Mouse (Mus musculus) B cell, adult 2 months (primary cell): ENCODE data around the gene Abhd12.
"Not testable (repeated sequence)": the region's sequence is repeated elsewhere in the genome, so short reads cannot be mapped to it uniquely, and the experiment has no call there.

Experiments used
- DNase-seq, 2 experiments: peaks; one replicate each; pipeline ENCODE4 v3.0.0; 2022

Gene Abhd12

DNA sequence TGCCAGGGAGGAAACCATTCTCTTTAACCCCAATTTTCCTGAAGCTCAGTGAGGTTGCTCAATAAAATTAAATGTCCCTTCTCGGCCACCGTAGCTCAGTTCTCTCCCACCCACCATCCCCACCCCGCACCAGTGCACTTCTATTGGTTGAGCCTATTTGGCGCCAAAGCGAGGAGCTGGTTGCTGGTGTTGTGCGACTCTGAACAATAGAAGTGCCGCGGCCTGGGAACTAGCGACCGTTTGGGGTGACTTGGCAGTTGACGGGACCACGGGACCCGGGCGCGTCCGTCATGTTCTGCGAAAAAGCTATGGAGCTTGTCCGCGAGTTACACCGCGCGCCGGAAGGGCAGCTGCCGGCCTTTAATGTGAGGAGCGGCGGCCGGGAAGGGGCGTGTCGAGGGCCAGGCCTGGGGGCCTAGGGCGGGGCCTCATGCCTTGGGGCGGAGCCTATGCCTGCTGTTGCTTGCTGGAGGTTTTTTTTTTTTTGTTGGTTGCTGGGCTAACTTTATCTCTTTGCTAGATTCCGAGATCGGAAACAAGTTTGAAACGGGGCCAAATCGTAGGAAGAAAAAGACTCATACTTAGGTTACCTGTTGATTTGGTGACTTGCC lies 5.0 kb upstream of the Abhd12 start:
- peak; percentile 97 for DNase-seq

DNA sequence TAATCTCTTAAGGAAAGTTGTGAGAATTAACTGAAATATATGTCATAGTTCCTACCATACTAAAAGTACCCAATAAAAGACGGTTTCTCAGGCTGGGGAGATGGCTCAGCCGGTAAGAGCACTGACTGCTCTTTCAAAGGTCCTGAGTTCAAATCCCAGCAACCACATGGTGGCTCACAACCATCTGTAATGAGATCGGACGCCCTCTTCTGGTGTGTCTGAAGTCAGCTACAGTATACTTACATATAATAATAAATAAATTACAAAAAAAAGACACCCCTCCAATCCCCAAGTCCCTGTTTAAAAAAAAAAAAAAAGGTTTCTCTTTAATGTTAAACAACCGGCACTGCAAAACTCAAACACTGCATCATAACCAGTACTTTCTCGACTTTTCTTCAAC lies 4.3 kb upstream of the Abhd12 start:
- DNase-seq, result not testable (repeated sequence)

DNA sequence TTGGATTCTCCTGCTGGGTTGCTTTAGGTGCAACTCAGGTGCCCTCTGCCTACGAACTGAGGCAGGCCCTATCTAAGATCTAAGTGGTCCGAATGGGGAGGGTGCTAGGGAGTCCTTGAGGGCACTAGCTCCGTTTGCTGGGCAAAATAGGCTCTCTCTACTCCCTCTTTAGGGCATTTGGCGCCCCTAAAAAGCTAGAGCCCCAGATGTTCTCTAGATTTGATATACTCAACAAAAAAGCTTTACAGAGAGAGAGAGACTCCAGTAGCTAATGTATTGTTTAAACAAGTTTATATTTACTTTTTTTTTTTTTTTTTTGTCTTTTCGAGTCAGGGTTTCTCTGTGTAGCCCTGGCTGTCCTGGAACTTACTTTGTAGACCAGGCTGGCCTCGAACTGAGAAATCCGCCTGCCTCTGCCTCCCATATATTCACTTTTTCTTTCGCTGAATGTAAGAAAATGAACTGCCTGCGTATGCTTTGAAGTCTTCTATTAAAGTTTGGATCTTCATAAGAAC lies 452 bp upstream of the Abhd12 start, which contains the start of gene Gins1:
TSS of gene Gins1 (plus strand) at position 465 of the 515 bp plus-strand sequence.
- DNase-seq, result no peak

- DNase-seq, result no peak
Observed at GRCm38 (mm10) chr2:150902347-150902746, 2.2 kb downstream of the Abhd12 start.

DNA sequence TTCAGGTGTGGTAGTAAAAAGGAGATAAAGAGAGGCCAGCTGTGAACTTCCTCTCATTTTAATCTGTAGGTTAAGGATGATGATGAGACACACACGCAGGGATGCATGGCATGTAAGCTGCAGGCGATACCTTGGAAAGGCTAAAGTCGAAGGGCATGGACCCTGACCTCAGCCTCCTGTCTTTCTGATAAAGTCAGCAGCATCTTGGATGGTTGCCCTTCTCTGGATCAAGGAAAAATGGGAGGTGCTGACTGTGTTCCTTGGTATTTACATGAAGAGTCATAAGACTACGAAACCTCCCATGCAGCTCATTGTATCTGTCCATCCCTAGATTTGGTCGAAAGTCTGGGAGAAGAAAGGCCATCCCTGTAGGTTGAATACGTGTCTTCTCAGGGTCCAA lies 4.2 kb downstream of the Abhd12 start:
- DNase-seq, result no peak

- DNase-seq, result peak in 1 of 2 experiments; percentile 26
Observed at GRCm38 (mm10) chr2:150895691-150896252, 8.8 kb downstream of the Abhd12 start.

DNA sequence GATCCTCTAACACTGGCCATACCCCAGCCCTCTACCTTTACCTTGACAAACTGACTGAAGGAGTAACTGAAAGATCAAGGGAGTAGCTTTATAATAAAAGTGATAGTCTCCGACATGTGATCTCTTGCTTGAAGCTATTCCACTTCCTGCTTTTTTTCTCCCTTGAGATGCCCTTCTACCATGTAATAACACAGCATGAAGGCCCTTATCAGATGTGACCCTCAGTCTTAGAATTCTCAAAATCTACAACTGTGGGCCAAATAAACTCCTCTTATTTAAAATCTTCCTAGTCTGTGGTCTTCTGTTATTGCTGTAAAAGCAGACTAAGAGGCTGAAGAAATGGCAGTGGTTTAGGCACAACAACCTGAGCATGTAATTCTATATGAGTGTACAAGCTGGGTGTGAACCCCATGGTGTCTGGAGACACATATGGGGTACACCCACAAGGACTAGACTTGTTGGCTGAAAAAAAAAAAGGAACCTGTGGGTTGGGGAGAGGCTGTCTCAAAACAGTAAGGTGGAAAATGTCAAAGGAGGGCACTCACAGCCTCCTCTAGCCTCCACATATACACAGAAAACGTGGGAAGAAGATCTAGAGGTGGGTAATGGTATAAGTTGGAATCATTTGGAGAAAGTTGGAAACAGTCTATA lies 9.8 kb downstream of the Abhd12 start:
- no peak for DNase-seq

DNA sequence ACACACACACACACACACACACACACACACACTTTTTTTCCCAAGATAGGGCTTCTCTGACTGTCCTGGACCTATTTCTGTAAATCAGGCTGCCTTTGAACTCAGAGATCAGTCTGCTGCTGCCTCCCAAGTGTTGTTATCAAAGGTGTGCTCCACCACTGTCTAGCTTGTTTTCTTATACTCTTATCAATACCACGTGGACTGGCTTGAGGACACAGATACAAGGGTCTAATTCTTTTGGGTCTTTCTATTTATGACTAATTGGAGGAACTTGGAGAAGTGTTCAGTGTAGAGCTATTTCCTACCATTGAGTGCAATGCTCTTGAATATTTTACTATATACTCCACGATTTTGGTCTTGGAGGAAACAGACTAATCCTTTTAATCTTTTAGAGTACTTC lies 17.2 kb downstream of the Abhd12 start:
- DNase-seq, result no peak

GRCm38 (mm10) chr2:150886315-150886714 lies 18.2 kb downstream of the Abhd12 start:
- DNase-seq, result no peak

- DNase-seq, result no peak
Observed at GRCm38 (mm10) chr2:150885814-150886213, 18.7 kb downstream of the Abhd12 start.

- no peak for DNase-seq
Observed at GRCm38 (mm10) chr2:150884779-150885110, 19.8 kb downstream of the Abhd12 start.

DNA sequence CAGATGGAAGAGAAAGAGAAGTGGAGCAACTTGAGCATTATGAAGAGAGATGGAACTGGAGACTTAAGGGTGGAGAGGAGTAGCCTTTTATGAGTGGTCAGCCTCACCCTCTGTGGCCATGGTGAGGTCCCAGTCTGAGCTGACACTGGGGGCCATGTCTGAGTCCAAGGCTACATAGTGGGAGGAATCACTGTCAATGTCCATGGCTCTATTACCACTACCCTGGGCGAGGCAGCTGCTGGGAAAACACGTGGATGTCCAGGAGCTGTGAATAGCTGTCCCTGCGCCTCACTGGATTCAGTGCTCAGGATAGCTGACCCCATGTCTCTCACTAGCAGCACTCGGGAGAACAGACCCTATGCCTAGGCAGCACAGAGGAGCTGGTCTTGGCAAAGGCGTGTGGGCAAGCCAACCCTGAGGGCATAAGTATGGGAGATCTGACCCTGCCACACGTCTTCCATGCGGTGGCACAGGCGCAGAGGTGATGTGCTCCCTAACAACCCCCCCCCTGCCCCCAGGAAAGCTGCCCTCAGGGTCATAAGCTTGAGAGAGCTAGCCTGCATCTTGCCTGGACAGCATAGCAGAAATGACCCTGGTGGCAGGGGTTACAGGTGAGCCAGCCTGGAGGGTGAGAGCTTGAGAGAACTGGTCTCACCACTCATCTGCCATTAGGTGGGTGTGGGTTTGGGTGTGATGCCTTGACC lies 20.3 kb downstream of the Abhd12 start:
- no peak for DNase-seq

GRCm38 (mm10) chr2:150877561-150877960 lies 27.0 kb downstream of the Abhd12 start:
- no peak for DNase-seq

- DNase-seq, result no peak
Observed at GRCm38 (mm10) chr2:150875226-150875625, 29.3 kb downstream of the Abhd12 start.

DNA sequence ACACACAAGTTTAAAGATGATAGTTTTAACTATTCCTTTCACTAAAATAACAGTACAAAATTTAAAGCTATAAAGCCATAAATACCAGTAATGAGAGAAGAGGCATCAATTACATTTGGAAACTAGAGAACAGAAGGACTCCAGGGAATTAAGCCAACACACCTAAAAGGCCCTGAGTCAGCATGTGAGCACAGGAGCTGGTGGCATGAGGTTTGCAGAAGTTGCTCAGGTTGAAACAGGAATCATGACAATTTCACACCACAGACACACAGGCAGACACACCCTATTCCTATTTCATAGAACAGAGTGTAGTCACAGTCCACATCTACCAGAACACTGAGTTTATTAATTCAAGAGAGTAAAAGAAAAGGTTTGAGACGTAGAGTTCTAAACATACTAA lies 30.0 kb downstream of the Abhd12 start:
- DNase-seq, result no peak

DNA sequence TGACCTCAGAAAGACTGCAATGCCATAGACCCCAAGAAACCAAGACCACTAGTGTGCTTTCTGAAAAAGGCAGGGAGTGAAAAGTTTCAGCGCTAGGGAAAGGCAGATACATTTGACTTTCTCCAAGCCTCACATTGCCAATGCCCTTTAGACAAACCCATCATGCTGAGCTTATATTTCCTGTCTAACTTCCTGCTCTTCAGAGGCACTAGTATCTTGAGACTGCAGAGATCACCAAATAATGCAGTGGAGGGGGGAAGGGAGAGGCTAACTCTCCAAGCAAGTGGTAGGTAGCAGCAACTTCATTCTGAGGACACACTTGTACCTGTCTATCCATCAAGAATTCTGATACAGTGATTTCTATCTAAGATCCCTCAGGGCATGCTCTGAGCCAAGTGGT lies 35.1 kb downstream of the Abhd12 start:
- DNase-seq, result peak; percentile 22 to 36

- no peak for DNase-seq
Observed at GRCm38 (mm10) chr2:150867021-150867420, 37.5 kb downstream of the Abhd12 start.

DNA sequence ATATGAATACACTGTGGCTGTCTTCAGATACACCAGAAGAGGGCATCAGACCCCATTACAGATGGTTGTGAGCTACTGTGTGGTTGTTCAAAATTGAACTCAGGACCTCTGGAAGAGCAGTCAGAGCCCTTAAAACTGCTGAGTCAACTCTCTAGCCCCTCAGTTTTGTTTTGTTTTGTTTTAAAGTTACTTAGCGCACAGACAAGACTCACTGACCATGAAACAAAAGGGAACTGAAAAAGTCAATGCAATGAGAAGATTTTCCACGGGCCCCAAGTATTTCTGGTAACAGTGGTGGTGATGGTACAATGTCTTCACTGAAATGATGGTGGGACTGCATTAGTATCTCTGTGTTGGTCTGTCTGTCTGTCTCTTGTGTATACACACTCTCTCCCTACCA lies 43.4 kb downstream of the Abhd12 start:
- peak; percentile 25 to 35 for DNase-seq

GRCm38 (mm10) chr2:150859709-150860470 lies 44.7 kb downstream of the Abhd12 start:
- no peak for DNase-seq

- DNase-seq, result no peak
Observed at GRCm38 (mm10) chr2:150858724-150859487, 45.6 kb downstream of the Abhd12 start.

DNA sequence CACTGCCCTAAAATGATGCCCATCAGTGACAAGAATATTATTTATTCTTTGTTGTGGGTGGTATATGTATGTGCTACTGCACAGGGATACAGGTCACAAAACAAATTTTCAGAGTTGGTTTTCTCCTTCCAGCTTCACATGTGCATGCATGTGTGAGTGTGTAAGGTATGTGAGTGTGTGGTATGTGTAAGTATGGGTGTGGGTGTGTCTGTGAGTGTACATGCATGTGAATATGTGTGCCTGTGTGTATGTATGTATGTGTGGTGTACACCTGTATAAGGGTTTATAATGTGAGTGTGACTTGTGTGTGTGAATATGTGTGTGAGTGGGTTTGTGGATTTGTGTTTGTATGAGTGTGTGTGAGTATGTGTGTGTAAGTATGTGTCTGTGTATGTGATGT lies 49.4 kb downstream of the Abhd12 start:
- no peak for DNase-seq

GRCm38 (mm10) chr2:150851251-150851650 lies 53.3 kb downstream of the Abhd12 start:
- DNase-seq, result no peak
